Mouse (Mus musculus): Measurements from ENCODE around the gene Zfp612. TPM values are rescaled to one million over a fixed set of nuclear protein-coding genes. Genes with fewer than 3 reads are reported as not detected.

The Zfp612 gene
- total RNA-seq, 2 experiments from 2014 or later, result 39.0 to 39.4 TPM

- no peak overlapping the region for H3K4me3 ChIP-seq
- no peak overlapping the region for H3K27ac ChIP-seq
- no peak for DNase-seq (ENCODE audit: extremely low spot score in 1 of 2, low spot score in 2 of 2)
- TF ChIP-seq CTCF (IDR thresholded peaks at IDR 0.05), result no peak
- intact Hi-C loops (cut with DNase I), result no loop called here
These were observed 13.9 kb upstream of the Zfp612 start for GRCm38 (mm10) chr8:110065676-110066075.

- no peak for TF ChIP-seq CTCF (IDR thresholded peaks at IDR 0.05)
- no peak overlapping the region for H3K4me3 ChIP-seq
These were observed 9.8 kb upstream of the Zfp612 start for GRCm38 (mm10) chr8:110069706-110070105.

GRCm38 (mm10) chr8:110071600-110071999 is 7.9 kb upstream of the Zfp612 start:
- TF ChIP-seq CTCF (IDR thresholded peaks at IDR 0.05), result peak; percentile 94
- H3K27ac ChIP-seq, result no peak overlapping the region
- DNase-seq (ENCODE audit: extremely low spot score in 1 of 2, low spot score in 2 of 2), result peak; percentile 54 to 58
- intact Hi-C loops (cut with DNase I), result loop anchor here (1.0 to 2.0 kb wide), 3 partner anchors 61 to 124 kb away; no protein-coding TSS in a partner anchor
- no peak overlapping the region for H3K4me3 ChIP-seq

More at GRCm38 (mm10) chr8:110069706-110070105, 9.8 kb upstream of the Zfp612 start:
- no peak overlapping the region for H3K27ac ChIP-seq
- intact Hi-C loops (cut with DNase I), result loop anchor here (2.0 kb wide), 1 partner anchor 59 kb away; no protein-coding TSS in a partner anchor
- no peak for DNase-seq (ENCODE audit: extremely low spot score in 1 of 2, low spot score in 2 of 2)

GRCm38 (mm10) chr8:110074496-110074895 is 5.0 kb upstream of the Zfp612 start:
- no peak for TF ChIP-seq CTCF (IDR thresholded peaks at IDR 0.05)
- no peak for DNase-seq (ENCODE audit: extremely low spot score in 1 of 2, low spot score in 2 of 2)
- intact Hi-C loops (cut with DNase I), result no loop called here

GRCm38 (mm10) chr8:110082416-110083105 is 3.0 kb downstream of the Zfp612 start:
- no peak for TF ChIP-seq CTCF (IDR thresholded peaks at IDR 0.05)
- Histone ChIP-seq H3K27ac (no peak overlapping the region), H3K4me3 (no peak overlapping the region)
- intact Hi-C loops (cut with DNase I), result loop anchor here (5.0 kb wide), 1 partner anchor 135 kb away; the partner anchor contains the start of gene Cmtr2
- DNase-seq (ENCODE audit: extremely low spot score in 1 of 2, low spot score in 2 of 2), result no peak

More at GRCm38 (mm10) chr8:110074496-110074895, 5.0 kb upstream of the Zfp612 start:
- Histone ChIP-seq H3K4me3 (no peak overlapping the region), H3K27ac (no peak overlapping the region)

- TF ChIP-seq CTCF (IDR thresholded peaks at IDR 0.05), result no peak
- intact Hi-C loops (cut with DNase I), result no loop called here
- no peak for DNase-seq (ENCODE audit: extremely low spot score in 1 of 2, low spot score in 2 of 2)
- H3K27ac ChIP-seq, result no peak overlapping the region
- H3K4me3 ChIP-seq, result no peak overlapping the region
These were observed 12.3 kb downstream of the Zfp612 start for GRCm38 (mm10) chr8:110091869-110092268.

- no peak for DNase-seq (ENCODE audit: extremely low spot score in 1 of 2, low spot score in 2 of 2)
- H3K4me3 ChIP-seq, result no peak within 1 kb of the TSS
- intact Hi-C loops (cut with DNase I), result no loop called here
- H3K27ac ChIP-seq, result no peak within 1 kb of the TSS
- TF ChIP-seq CTCF (IDR thresholded peaks at IDR 0.05), result no peak
These were observed 21.4 kb downstream of the Zfp612 start, which contains the start of gene Gm21964 for GRCm38 (mm10) chr8:110100907-110101306. Gene Gm21964, plus strand, starts transcription at chr8:110101207.

GRCm38 (mm10) chr8:110101676-110102075 is 22.1 kb downstream of the Zfp612 start:
- H3K4me3 ChIP-seq, result no peak overlapping the region
- H3K27ac ChIP-seq, result no peak overlapping the region
- intact Hi-C loops (cut with DNase I), result no loop called here
- no peak for TF ChIP-seq CTCF (IDR thresholded peaks at IDR 0.05)
- no peak for DNase-seq (ENCODE audit: extremely low spot score in 1 of 2, low spot score in 2 of 2)

GRCm38 (mm10) chr8:110102653-110103052 is 23.1 kb downstream of the Zfp612 start, which contains the start of gene Gm17720:
Gene Gm17720, minus strand, starts transcription at chr8:110102753.
- DNase-seq (ENCODE audit: extremely low spot score in 1 of 2, low spot score in 2 of 2), result no peak
- H3K27ac ChIP-seq, result no peak within 1 kb of the TSS
- H3K4me3 ChIP-seq, result no peak within 1 kb of the TSS
- intact Hi-C loops (cut with DNase I), result no loop called here
- no peak for TF ChIP-seq CTCF (IDR thresholded peaks at IDR 0.05)

- peak; percentile 55 for TF ChIP-seq CTCF (IDR thresholded peaks at IDR 0.05)
- DNase-seq (ENCODE audit: extremely low spot score in 1 of 2, low spot score in 2 of 2), result peak; percentile 22 to 46
- intact Hi-C loops (cut with DNase I), result no loop called here
- Histone ChIP-seq H3K4me3 (no peak overlapping the region), H3K27ac (no peak overlapping the region)
These were observed 40.2 kb downstream of the Zfp612 start for GRCm38 (mm10) chr8:110119715-110120114.

- peak; percentile 89 for TF ChIP-seq CTCF (IDR thresholded peaks at IDR 0.05)
- no peak overlapping the region for H3K4me3 ChIP-seq
- peak; percentile 76 to 83 for DNase-seq (ENCODE audit: extremely low spot score in 1 of 2, low spot score in 2 of 2)
- H3K27ac ChIP-seq, result no peak overlapping the region
- intact Hi-C loops (cut with DNase I), result loop anchor here (2.0 to 5.0 kb wide), 2 partner anchors 348 to 472 kb away; no protein-coding TSS in a partner anchor
These were observed 51.0 kb downstream of the Zfp612 start for GRCm38 (mm10) chr8:110130537-110130936.

GRCm38 (mm10) chr8:110134236-110134635 is 54.7 kb downstream of the Zfp612 start:
- DNase-seq (ENCODE audit: extremely low spot score in 1 of 2, low spot score in 2 of 2), result no peak
- intact Hi-C loops (cut with DNase I), result loop anchor here (5.0 kb wide), 1 partner anchor 468 kb away; no protein-coding TSS in a partner anchor
- Histone ChIP-seq H3K4me3 (no peak overlapping the region), H3K27ac (no peak overlapping the region)
- no peak for TF ChIP-seq CTCF (IDR thresholded peaks at IDR 0.05)
